Mouse (Mus musculus) neural tube, embryonic 11.5 days (tissue): ENCODE data around the gene 2510039O18Rik. TPM values are rescaled to one million over a fixed set of nuclear protein-coding genes. Genes with fewer than 3 reads are reported as not detected.

ENCODE experiments used
- ATAC-seq: fragments of 200-750 bp; cut with Nextera tagmentation; 2 replicates; pipeline ENCODE4 v1.8.0; 2017; ENCODE audit warnings: moderate number of reproducible peaks, mild to moderate bottlenecking, moderate TSS enrichment, moderate library complexity; ENCODE audit not compliant: insufficient read depth, low FRiP score, low TSS enrichment
- DNase-seq: peaks from one replicate; pipeline ENCODE4 v3.0.0-alpha.2; 2015; ENCODE audit warnings: low spot score
- H3K27ac ChIP-seq: fragments of 300-500 bp; sonication (generic); 2 replicates; pipeline ENCODE4 v1.5.1; 2014; ENCODE audit warnings: low read depth, mild to moderate bottlenecking, low read length
- H3K27me3 ChIP-seq: fragments of 300-500 bp; sonication (generic); 2 replicates; pipeline ENCODE4 v1.6.1; 2014; ENCODE audit warnings: mild to moderate bottlenecking, low read length, mixed read lengths; ENCODE audit not compliant: control insufficient read depth, insufficient read depth
- H3K36me3 ChIP-seq: fragments of 300-500 bp; sonication (generic); 2 replicates; pipeline ENCODE4 v1.6.1; 2014; ENCODE audit warnings: mild to moderate bottlenecking, low read length, moderate library complexity, mixed read lengths; ENCODE audit not compliant: control insufficient read depth, insufficient read depth
- H3K4me1 ChIP-seq: fragments of 300-500 bp; sonication (generic); 2 replicates; pipeline ENCODE4 v1.6.1; 2014; ENCODE audit warnings: low read length, mixed read lengths; ENCODE audit not compliant: control insufficient read depth, insufficient read depth
- H3K4me2 ChIP-seq: fragments of 300-500 bp; sonication (generic); 2 replicates; pipeline ENCODE4 v1.6.1; 2014; ENCODE audit warnings: low read depth, mild to moderate bottlenecking, moderate library complexity
- H3K4me3 ChIP-seq: fragments of 300-500 bp; sonication (generic); 2 replicates; pipeline ENCODE4 v1.5.1; 2014; ENCODE audit warnings: low read depth, low read length
- H3K9ac ChIP-seq: fragments of 300-500 bp; sonication (generic); 2 replicates; pipeline ENCODE4 v1.6.1; 2014; ENCODE audit warnings: mild to moderate bottlenecking, low read length
- H3K9me3 ChIP-seq: fragments of 300-500 bp; sonication (generic); 2 replicates; pipeline ENCODE4 v1.6.1; 2016; ENCODE audit warnings: low read length; ENCODE audit not compliant: control insufficient read depth
- WGBS: fragments of 180-500 bp; shearing (Covaris S2); extraction: QIAGEN DNeasy Blood & Tissue Kit; methylation state at CpG from one replicate; pipeline ENCODE4 v1.1.7; 2014; 5-methylcytosine and 5-hydroxymethylcytosine counted together
- polyA plus RNA-seq: library from polyadenylated mRNA; unstranded; fragments of >200 nt; fragmentation: Nextera tagmentation; extraction: Ambion mirVana; gene quantifications from 2 replicates; pipeline ENCODE4 v1.2.1, GENCODE M21; 2014

2510039O18Rik gene
- polyA plus RNA-seq, 1 experiment from 2014 or later, result 20.6 TPM

DNA sequence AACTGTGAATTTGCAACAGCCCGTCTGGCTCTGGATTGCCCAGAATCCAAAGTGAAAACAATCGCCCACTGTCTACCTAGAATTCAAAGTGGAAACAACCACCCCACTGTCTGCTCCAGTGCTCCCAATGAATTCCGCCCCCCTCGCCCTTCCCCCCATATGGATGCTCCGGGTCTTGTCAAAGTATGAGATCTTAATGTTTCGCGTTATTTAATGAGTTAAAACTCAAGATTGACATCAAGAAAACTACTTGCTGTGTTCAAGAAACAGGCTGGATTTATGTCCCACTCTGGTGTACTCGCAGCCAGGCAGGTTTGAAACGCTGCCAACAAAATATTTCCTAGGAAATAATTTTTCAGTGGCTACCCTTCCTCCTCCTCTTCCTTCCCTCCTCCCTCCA is 584 bp upstream of the 2510039O18Rik start:
- H3K27me3 ChIP-seq, result no peaks in the 10 kb centered on the region
- H3K27ac ChIP-seq, result peak overlapping the region; percentile 42; the same call in 1 of the 2 replicates
- 59% methylated on average over 9 of the region's 9 CpGs for WGBS
- ATAC-seq (peak; percentile 21; the same call in 1 of the 2 replicates), DNase-seq (peak; percentile 40)
- peak overlapping the region; percentile 98; the same call in 1 of the 2 replicates for H3K4me2 ChIP-seq
- no peak overlapping the region for H3K4me3 ChIP-seq
- peaks cover 11% of the 10 kb centered on the region for H3K4me1 ChIP-seq
- no peak overlapping the region for H3K9ac ChIP-seq
- peaks cover 4% of the 10 kb centered on the region for H3K36me3 ChIP-seq
- no peaks in the 10 kb centered on the region for H3K9me3 ChIP-seq

DNA sequence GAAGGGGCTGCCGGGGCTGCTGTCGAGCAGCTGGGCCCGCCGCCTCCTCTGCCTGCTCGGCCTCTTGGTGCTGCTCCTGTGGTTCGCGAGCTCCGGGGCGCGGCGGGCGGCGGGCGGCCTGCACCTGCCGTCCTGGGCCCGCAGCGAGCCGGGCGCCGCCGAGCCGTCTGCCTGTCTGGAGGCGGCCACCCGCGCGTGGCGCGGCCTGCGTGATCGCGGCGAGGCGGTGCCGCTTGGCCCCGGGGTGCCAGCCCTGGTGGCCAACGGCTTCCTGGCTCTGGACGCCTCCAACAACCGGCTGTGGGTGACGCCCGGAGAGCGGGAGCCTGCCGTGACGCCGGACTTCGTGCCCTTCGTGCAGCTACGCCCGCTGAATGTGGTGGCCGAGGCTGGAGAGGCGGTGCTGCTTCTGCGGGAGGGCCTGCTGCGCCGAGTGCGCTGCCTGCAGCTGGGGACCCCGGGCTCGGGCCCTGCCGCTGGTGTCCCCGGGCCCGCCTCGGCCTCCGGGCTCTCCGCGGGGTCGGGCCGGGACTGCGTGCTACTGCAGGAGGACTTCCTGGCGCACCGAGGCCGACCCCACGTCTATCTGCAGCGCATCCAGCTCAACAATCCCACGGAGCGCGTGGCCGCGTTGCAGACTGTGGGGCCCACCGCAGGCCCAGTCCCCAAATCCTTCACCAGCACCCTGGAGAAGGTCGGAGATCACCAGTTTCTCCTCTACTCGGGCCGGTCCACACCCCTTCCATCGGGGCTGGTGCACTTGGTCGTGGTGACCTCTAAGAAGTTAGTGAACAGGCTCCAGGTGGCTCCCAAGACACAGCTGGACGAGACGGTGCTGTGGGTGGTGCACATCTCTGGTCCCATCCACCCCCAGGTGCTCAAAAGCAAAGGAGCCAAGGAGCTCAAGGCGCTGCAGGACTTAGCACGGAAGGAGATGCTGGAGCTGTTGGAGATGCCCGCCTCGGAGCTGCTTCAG is 638 bp downstream of the 2510039O18Rik start:
- WGBS, result 7% methylated on average over 85 of the region's 88 CpGs
- Histone ChIP-seq H3K4me3 (peak overlapping the region; percentile 90), H3K4me1 (peaks cover 11% of the 10 kb centered on the region), H3K27ac (0 out of 2 replicates have a peak overlapping the region, but pooled peaks have one; percentile 45), H3K4me2 (peak overlapping the region; percentile 98), H3K36me3 (peaks cover 7% of the 10 kb centered on the region), H3K9ac (peak overlapping the region; percentile 83), H3K9me3 (no peaks in the 10 kb centered on the region), H3K27me3 (no peaks in the 10 kb centered on the region)
- ATAC-seq (peak; percentile 63), DNase-seq (no peak)

DNA sequence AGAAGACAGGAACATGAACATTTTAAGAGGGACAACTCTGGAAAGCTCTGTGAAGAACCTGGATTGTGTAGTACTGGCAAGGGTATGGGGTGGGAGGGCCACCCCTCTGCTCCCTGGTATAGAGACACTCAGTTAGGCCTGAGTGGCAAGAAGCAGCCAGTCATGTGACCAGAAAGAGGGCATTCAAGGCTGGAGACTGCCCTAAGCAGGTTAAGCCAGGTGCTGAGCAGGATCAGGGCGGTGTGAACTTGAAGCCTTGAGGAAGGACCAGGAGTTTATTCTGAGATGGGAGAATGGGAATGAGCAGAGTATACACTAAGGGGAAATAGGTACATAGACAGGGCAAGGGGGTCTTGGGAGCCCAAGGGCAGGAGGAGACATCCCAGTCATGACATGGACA is 2.3 kb downstream of the 2510039O18Rik start:
- Histone ChIP-seq H3K9me3 (no peaks in the 10 kb centered on the region), H3K4me3 (no peak overlapping the region), H3K9ac (no peak overlapping the region), H3K4me2 (no peak overlapping the region), H3K4me1 (peaks cover 11% of the 10 kb centered on the region), H3K36me3 (peaks cover 11% of the 10 kb centered on the region), H3K27me3 (no peaks in the 10 kb centered on the region), H3K27ac (no peak overlapping the region)
- DNase-seq, result no peak
- no peak for ATAC-seq
- 96% methylated on average over 1 of the region's 1 CpGs for WGBS

DNA sequence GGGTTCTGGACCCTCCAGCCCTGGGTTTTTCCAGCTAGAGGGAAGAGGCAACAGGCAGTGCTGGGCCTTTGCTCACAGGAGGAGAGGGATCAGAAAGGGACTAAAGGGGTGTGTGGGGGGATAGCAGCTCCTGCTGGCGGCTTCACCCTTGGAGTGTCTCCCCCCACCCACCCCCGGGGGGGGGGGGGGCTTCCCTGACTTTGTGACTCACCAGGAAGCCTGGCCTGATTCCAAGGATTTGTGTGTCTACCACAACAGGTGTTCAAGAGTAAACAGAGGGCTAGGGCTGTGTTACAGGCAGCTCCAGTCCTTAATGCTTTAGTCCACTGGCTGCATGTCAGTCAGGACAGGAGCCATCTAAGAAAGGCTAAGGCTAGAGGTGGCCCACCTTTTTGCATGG is 6.8 kb downstream of the 2510039O18Rik start:
- Histone ChIP-seq H3K9me3 (no peaks in the 10 kb centered on the region), H3K27me3 (no peaks in the 10 kb centered on the region), H3K4me1 (no peaks in the 10 kb centered on the region), H3K4me3 (no peak overlapping the region), H3K27ac (no peak overlapping the region), H3K4me2 (no peak overlapping the region), H3K9ac (no peak overlapping the region), H3K36me3 (peaks cover 11% of the 10 kb centered on the region)
- no peak for ATAC-seq
- DNase-seq, result no peak
- WGBS, result 73% methylated on average over 2 of the region's 2 CpGs

DNA sequence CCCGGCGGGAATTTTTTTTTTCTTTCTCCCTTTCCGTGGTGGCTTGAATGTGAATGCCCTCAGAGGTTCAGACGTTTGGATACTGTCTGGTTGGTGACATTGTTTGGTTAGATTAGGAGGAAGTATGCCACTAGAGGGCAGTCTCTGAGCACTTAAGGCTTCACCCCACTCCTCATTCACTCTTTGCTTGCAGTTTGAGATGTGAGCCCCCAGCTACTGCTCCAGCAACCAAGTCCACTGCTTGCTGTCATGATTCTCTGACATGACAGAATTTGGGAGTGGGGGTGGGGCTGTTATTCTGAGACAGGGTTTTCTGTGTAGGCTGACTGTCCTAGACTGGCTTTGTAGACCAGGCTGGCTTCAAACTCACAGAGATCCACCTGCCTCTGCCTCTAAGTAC is 12.9 kb downstream of the 2510039O18Rik start:
- H3K36me3 ChIP-seq, result no peaks in the 10 kb centered on the region

DNA sequence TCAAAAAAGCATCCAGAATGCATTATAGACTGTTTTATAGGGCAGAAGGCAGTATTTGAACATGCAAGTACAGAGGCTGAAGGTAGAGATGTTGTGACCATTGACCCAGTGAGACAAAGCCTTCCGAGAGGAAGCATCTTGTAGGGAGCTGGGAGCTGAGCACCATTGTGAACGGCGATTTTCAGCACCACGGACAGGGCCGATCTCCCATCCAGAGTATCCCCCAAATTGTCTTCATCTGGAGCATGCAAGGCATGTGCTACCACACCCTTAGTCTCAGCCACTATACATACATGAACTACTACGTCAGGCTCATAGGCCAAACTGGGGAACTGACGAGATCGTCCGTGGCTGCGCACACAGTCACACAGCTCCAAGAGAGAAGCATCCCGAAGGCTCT is 16.4 kb downstream of the 2510039O18Rik start:
- H3K36me3 ChIP-seq, result no peaks in the 10 kb centered on the region
- WGBS, result 41% methylated on average over 11 of the region's 11 CpGs
- H3K9me3 ChIP-seq, result no peaks in the 10 kb centered on the region
- no peak overlapping the region for H3K9ac ChIP-seq
- DNase-seq (no peak), ATAC-seq (no peak)
- H3K4me2 ChIP-seq, result no peak overlapping the region
- no peak overlapping the region for H3K27ac ChIP-seq
- H3K4me1 ChIP-seq, result no peaks in the 10 kb centered on the region
- H3K4me3 ChIP-seq, result no peak overlapping the region
- H3K27me3 ChIP-seq, result no peaks in the 10 kb centered on the region

More for the DNA sequence above, 12.9 kb downstream of the 2510039O18Rik start:
- no peak overlapping the region for H3K27ac ChIP-seq
- peak; percentile 46 for DNase-seq
- no peaks in the 10 kb centered on the region for H3K27me3 ChIP-seq
- no peaks in the 10 kb centered on the region for H3K9me3 ChIP-seq
- no peaks in the 10 kb centered on the region for H3K4me1 ChIP-seq
- H3K9ac ChIP-seq, result no peak overlapping the region
- H3K4me3 ChIP-seq, result no peak overlapping the region
- no peak overlapping the region for H3K4me2 ChIP-seq
- no peak for ATAC-seq
- 14% methylated on average over 4 of the region's 4 CpGs for WGBS

DNA sequence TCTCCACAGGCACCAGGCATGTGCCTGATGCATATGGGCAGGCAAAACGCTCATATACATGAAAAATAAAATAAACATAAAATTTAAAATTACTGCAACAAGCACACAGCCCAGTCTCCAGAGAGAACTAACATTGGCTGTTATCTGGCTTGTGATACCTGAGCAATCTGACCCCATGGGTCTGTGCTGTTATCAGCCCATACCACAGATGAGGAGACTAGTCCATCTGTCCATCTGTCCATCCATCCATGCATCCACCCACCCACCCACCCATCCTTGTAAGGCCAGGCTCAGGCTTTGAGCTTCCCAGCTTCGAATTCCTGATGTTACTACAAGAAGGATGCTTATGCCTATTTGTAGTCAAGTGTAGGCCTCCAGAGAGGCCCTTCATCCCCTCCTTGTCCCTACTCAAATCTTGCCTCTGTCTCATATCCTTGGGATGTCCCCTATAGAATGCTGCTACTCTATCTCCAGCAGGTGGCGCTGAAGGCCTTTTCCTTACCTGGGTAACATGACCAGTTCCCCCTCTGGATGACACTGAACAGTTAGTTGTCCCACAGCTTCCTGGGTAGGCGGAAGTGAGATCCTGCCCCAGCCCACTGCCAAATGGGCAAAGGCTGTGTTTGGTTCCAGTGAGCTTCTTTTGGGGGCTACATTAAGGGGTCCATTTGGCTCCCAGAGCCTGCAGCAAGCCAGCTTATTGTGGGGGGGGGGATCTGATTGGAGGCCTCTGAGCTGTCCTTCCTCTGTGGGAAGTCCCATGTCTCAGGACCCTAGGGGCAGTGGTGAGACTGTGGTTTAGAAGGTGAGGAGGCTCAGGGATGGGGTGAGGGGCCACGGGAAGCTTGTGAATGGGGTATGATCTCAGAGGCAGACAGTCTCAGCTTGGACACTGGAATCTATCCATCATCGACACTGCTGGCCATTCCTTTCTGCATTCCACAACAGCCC is 19.5 kb downstream of the 2510039O18Rik start:
- no peaks in the 10 kb centered on the region for H3K36me3 ChIP-seq
- no peaks in the 10 kb centered on the region for H3K4me1 ChIP-seq
- no peaks in the 10 kb centered on the region for H3K9me3 ChIP-seq
- ATAC-seq, result peak; percentile 83; the same call in 1 of the 2 replicates
- no peak overlapping the region for H3K9ac ChIP-seq
- DNase-seq, result peak; percentile 83
- H3K4me2 ChIP-seq, result no peak overlapping the region
- no peak overlapping the region for H3K27ac ChIP-seq
- 46% methylated on average over 6 of the region's 6 CpGs for WGBS
- no peaks in the 10 kb centered on the region for H3K27me3 ChIP-seq
- H3K4me3 ChIP-seq, result no peak overlapping the region

DNA sequence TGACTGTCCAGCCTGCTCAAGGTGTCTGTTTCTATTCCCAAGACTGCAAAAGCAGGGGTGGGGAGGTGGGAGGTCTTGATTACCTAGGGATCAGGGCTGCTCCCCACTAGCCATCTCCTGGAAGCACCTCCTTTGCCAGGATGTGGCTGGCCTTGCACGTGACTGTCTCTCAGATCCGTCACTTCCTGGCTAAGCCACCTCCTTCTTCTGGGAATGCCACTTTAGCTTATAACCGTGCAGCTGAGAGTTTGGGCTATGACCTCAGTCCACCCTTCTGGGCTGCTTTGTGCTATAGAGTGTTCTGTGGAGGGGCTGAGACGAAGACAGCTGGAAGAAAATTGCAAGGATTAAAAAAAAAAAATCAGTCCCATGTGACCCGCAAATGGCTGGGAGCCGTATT is 22.1 kb downstream of the 2510039O18Rik start:
- no peaks in the 10 kb centered on the region for H3K9me3 ChIP-seq
- H3K36me3 ChIP-seq, result no peaks in the 10 kb centered on the region
- WGBS, result 74% methylated on average over 6 of the region's 6 CpGs
- H3K4me2 ChIP-seq, result no peak overlapping the region
- no peak for DNase-seq
- H3K27ac ChIP-seq, result no peak overlapping the region
- no peak overlapping the region for H3K4me3 ChIP-seq
- H3K27me3 ChIP-seq, result no peaks in the 10 kb centered on the region
- H3K4me1 ChIP-seq, result no peaks in the 10 kb centered on the region
- no peak overlapping the region for H3K9ac ChIP-seq
- ATAC-seq, result no peak
